Mouse (Mus musculus): ENCODE measurements around the gene Grik4.

- TF ChIP-seq CTCF (IDR thresholded peaks at IDR 0.05; ENCODE audit: low read depth, low read length) (no peak), POLR2A (IDR thresholded peaks at IDR 0.05; ENCODE audit: extremely low read depth, insufficient read depth, low read length) (no peak)
Observed at GRCm38 (mm10) chr9:42857756-42858155, 86.5 kb downstream of the Grik4 start.

All from liver, adult 2 months (tissue).